Mouse (Mus musculus): ENCODE results near the gene Col9a1. TPM values are rescaled to one million over a fixed set of nuclear protein-coding genes. Genes with fewer than 3 reads are reported as not detected.

Gene Col9a1
- polyA plus RNA-seq, 1 experiment = not detected

- no peak for TF ChIP-seq GATA1 (IDR thresholded peaks at IDR 0.05; ENCODE audit: borderline replicate concordance, low read length)
- TF ChIP-seq FLI1 (IDR thresholded peaks at IDR 0.05; ENCODE audit: low read length) = no peak
- H3K36me3 ChIP-seq (replicated peaks; ENCODE audit: low read length) = no peaks in the 10 kb centered on the region
- H3K9me3 ChIP-seq = peaks cover 9% of the 10 kb centered on the region
- no peaks in the 10 kb centered on the region for H3K4me1 ChIP-seq
- H3K27me3 ChIP-seq (replicated peaks) = no peaks in the 10 kb centered on the region
- H3K4me3 ChIP-seq (replicated peaks) = no peak overlapping the region
Measured at GRCm38 (mm10) chr1:24211621-24212385, 34.4 kb downstream of the Col9a1 start.

GRCm38 (mm10) chr1:24219041-24219440, 41.6 kb downstream of the Col9a1 start:
- no peak overlapping the region for H3K4me3 ChIP-seq (replicated peaks)
- TF ChIP-seq GATA1 (IDR thresholded peaks at IDR 0.05; ENCODE audit: borderline replicate concordance, low read length) = no peak
- TF ChIP-seq FLI1 (IDR thresholded peaks at IDR 0.05; ENCODE audit: low read length) = no peak
- no peaks in the 10 kb centered on the region for H3K4me1 ChIP-seq

GRCm38 (mm10) chr1:24222231-24222630, 44.8 kb downstream of the Col9a1 start:
- Histone ChIP-seq H3K9me3 (0 out of 2 replicates have a peak, but pooled peaks cover 3% of the 10 kb centered on the region), H3K4me1 (no peaks in the 10 kb centered on the region), H3K4me3 (replicated peaks) (no peak overlapping the region), H3K27me3 (replicated peaks) (no peaks in the 10 kb centered on the region), H3K36me3 (replicated peaks; ENCODE audit: low read length) (no peaks in the 10 kb centered on the region)
- no peak for TF ChIP-seq GATA1 (IDR thresholded peaks at IDR 0.05; ENCODE audit: borderline replicate concordance, low read length)
- TF ChIP-seq FLI1 (IDR thresholded peaks at IDR 0.05; ENCODE audit: low read length) = no peak

More at GRCm38 (mm10) chr1:24219041-24219440, 41.6 kb downstream of the Col9a1 start:
- H3K9me3 ChIP-seq = 0 out of 2 replicates have a peak, but pooled peaks cover 4% of the 10 kb centered on the region
- H3K36me3 ChIP-seq (replicated peaks; ENCODE audit: low read length) = no peaks in the 10 kb centered on the region
- no peaks in the 10 kb centered on the region for H3K27me3 ChIP-seq (replicated peaks)

- Histone ChIP-seq H3K36me3 (replicated peaks; ENCODE audit: low read length) (no peaks in the 10 kb centered on the region), H3K27me3 (replicated peaks) (no peaks in the 10 kb centered on the region), H3K4me3 (replicated peaks) (no peak overlapping the region), H3K4me1 (no peaks in the 10 kb centered on the region), H3K9me3 (0 out of 2 replicates have a peak, but pooled peaks cover 3% of the 10 kb centered on the region)
- TF ChIP-seq GATA1 (IDR thresholded peaks at IDR 0.05; ENCODE audit: borderline replicate concordance, low read length) (no peak), FLI1 (IDR thresholded peaks at IDR 0.05; ENCODE audit: low read length) (no peak)
Measured at GRCm38 (mm10) chr1:24222981-24223612, 45.7 kb downstream of the Col9a1 start.

GRCm38 (mm10) chr1:24225825-24226526, 48.6 kb downstream of the Col9a1 start:
- no peaks in the 10 kb centered on the region for H3K4me1 ChIP-seq
- no peaks in the 10 kb centered on the region for H3K27me3 ChIP-seq (replicated peaks)
- no peak overlapping the region for H3K4me3 ChIP-seq (replicated peaks)
- TF ChIP-seq GATA1 (IDR thresholded peaks at IDR 0.05; ENCODE audit: borderline replicate concordance, low read length) (no peak), FLI1 (IDR thresholded peaks at IDR 0.05; ENCODE audit: low read length) (no peak)
- H3K9me3 ChIP-seq = 0 out of 2 replicates have a peak, but pooled peaks cover 3% of the 10 kb centered on the region
- H3K36me3 ChIP-seq (replicated peaks; ENCODE audit: low read length) = no peaks in the 10 kb centered on the region

GRCm38 (mm10) chr1:24226941-24227711, 49.7 kb downstream of the Col9a1 start:
- 0 out of 2 replicates have a peak, but pooled peaks cover 3% of the 10 kb centered on the region for H3K9me3 ChIP-seq
- TF ChIP-seq GATA1 (IDR thresholded peaks at IDR 0.05; ENCODE audit: borderline replicate concordance, low read length) (no peak), FLI1 (IDR thresholded peaks at IDR 0.05; ENCODE audit: low read length) (no peak)

GRCm38 (mm10) chr1:24229552-24229951, 52.1 kb downstream of the Col9a1 start:
- TF ChIP-seq GATA1 (IDR thresholded peaks at IDR 0.05; ENCODE audit: borderline replicate concordance, low read length) = no peak
- no peak for TF ChIP-seq FLI1 (IDR thresholded peaks at IDR 0.05; ENCODE audit: low read length)
- no peaks in the 10 kb centered on the region for H3K4me1 ChIP-seq
- no peaks in the 10 kb centered on the region for H3K9me3 ChIP-seq
- H3K4me3 ChIP-seq (replicated peaks) = no peak overlapping the region
- H3K36me3 ChIP-seq (replicated peaks; ENCODE audit: low read length) = no peaks in the 10 kb centered on the region
- no peaks in the 10 kb centered on the region for H3K27me3 ChIP-seq (replicated peaks)

More at GRCm38 (mm10) chr1:24226941-24227711, 49.7 kb downstream of the Col9a1 start:
- H3K36me3 ChIP-seq (replicated peaks; ENCODE audit: low read length) = no peaks in the 10 kb centered on the region
- no peak overlapping the region for H3K4me3 ChIP-seq (replicated peaks)
- no peaks in the 10 kb centered on the region for H3K4me1 ChIP-seq
- no peaks in the 10 kb centered on the region for H3K27me3 ChIP-seq (replicated peaks)

GRCm38 (mm10) chr1:24230428-24230827, 53.0 kb downstream of the Col9a1 start:
- no peaks in the 10 kb centered on the region for H3K9me3 ChIP-seq
- H3K27me3 ChIP-seq (replicated peaks) = no peaks in the 10 kb centered on the region
- no peaks in the 10 kb centered on the region for H3K36me3 ChIP-seq (replicated peaks; ENCODE audit: low read length)
- TF ChIP-seq FLI1 (IDR thresholded peaks at IDR 0.05; ENCODE audit: low read length) = no peak
- TF ChIP-seq GATA1 (IDR thresholded peaks at IDR 0.05; ENCODE audit: borderline replicate concordance, low read length) = no peak
- H3K4me3 ChIP-seq (replicated peaks) = no peak overlapping the region
- no peaks in the 10 kb centered on the region for H3K4me1 ChIP-seq
